Mouse (Mus musculus): ENCODE data around the gene Map3k3. TPM values are rescaled to one million over a fixed set of nuclear protein-coding genes. Genes with fewer than 3 reads are reported as not detected.
A peak's percentile ranks its signal among the peaks of the same experiment; 100 is the strongest.

The Map3k3 gene
- 14.7 and 15.6 TPM in 2 replicates for polyA plus RNA-seq (2015; fragmentation: Nextera tagmentation; extraction: Ambion mirVana)

DNA sequence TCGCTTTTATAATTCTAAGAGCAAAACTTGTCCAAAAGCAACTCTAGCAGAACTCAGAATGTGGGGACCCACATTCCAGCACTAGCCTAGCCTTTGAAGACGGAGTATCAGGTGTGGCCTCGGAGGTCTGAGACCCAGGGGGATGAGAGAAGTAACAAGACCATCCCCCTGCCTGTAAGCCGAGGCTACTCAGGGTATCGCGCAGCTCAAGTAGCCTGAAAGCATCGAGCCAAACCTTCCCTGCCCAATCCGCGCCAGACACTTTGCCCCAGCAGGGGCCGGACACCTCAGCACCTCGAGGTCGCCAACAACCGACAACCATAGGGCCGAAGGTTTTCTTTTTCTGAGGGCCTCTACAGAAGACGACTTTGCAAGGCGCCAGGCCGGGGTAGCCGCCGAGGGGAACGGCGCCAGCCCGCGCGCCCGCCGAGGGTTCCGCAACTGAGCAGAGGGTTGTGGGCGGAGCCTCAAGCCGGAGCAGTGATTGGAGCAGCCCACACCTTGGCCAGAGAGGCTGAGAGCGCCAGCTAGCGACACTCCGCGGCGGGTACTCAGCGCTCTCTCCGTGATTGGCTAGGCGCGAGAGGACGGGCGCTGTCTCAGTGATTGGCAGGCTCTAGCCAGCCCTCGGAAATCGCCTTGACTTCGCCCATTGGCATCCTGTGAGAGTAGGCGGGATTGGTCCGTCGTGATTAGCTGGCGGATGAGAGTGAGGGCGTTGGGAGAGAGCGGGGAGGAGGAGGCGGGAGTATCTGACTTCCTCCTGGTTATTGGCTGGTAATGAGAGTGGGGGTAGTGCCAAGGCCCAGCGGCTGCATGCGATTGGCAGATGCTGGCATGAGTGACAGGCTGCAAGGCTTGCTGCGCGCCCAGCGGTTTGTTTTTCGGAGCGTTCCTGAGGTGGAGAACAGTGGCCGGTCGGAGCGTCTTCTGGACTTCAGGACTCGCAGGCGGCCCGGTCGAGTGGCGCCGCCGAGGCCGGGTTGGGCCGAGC, at the start of gene Map3k3:
Gene Map3k3 (plus strand): TSS at position 906 of the 994 bp plus-strand sequence.
- Histone ChIP-seq H3K4me3 (replicated peaks; ENCODE audit: low read length) (peak within 1 kb of the TSS; percentile 74), H3K27ac (ENCODE audit: low read length) (peak within 1 kb of the TSS; percentile 96), H3K27me3 (replicated peaks; ENCODE audit: control insufficient read depth, insufficient read depth, low read length) (no peaks in the 10 kb centered on the region), H3K36me3 (ENCODE audit: control insufficient read depth, insufficient read depth) (no peaks in the 10 kb centered on the region), H3K9ac (replicated peaks; ENCODE audit: low read depth, low read length) (peak within 1 kb of the TSS; percentile 94), H3K4me1 (replicated peaks; ENCODE audit: control insufficient read depth, insufficient read depth, low read length) (peaks cover 11% of the 10 kb centered on the region), H3K4me2 (ENCODE audit: low read length) (peak within 1 kb of the TSS; percentile 82), H3K9me3 (ENCODE audit: control insufficient read depth, low read length) (no peaks in the 10 kb centered on the region)
- ATAC-seq: peak; percentile 96
- under 1% methylated on average over 69 of the region's 69 CpGs for WGBS

DNA sequence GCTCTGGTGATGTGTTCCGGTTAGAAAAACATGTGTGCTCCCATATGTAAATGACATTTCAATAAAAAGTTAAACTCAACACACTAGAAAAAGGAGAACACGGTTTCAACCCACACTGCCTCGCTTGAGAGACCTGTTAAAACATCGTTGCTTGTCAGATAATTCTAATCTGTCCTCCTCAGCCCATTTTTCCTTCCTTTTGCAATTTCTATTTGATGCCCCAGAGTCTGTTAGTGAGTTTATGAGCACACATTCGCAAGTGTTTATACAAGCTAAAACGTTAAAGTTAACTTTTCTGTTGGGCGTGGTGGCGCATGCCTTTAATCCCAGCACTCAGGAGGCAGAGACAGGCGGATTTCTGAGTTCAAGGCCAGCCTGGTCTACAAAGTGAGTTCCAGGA, 49.4 kb upstream of the Map3k3 start:
- 87% methylated on average over 9 of the region's 9 CpGs for WGBS
- Histone ChIP-seq H3K9me3 (ENCODE audit: control insufficient read depth, low read length) (no peaks in the 10 kb centered on the region), H3K27me3 (replicated peaks; ENCODE audit: control insufficient read depth, insufficient read depth, low read length) (no peaks in the 10 kb centered on the region), H3K27ac (ENCODE audit: low read length) (no peak overlapping the region), H3K4me1 (replicated peaks; ENCODE audit: control insufficient read depth, insufficient read depth, low read length) (peaks cover 33% of the 10 kb centered on the region), H3K4me2 (ENCODE audit: low read length) (no peak overlapping the region), H3K9ac (replicated peaks; ENCODE audit: low read depth, low read length) (no peak overlapping the region), H3K4me3 (replicated peaks; ENCODE audit: low read length) (no peak overlapping the region), H3K36me3 (ENCODE audit: control insufficient read depth, insufficient read depth) (no peaks in the 10 kb centered on the region)
- ATAC-seq: no peak

DNA sequence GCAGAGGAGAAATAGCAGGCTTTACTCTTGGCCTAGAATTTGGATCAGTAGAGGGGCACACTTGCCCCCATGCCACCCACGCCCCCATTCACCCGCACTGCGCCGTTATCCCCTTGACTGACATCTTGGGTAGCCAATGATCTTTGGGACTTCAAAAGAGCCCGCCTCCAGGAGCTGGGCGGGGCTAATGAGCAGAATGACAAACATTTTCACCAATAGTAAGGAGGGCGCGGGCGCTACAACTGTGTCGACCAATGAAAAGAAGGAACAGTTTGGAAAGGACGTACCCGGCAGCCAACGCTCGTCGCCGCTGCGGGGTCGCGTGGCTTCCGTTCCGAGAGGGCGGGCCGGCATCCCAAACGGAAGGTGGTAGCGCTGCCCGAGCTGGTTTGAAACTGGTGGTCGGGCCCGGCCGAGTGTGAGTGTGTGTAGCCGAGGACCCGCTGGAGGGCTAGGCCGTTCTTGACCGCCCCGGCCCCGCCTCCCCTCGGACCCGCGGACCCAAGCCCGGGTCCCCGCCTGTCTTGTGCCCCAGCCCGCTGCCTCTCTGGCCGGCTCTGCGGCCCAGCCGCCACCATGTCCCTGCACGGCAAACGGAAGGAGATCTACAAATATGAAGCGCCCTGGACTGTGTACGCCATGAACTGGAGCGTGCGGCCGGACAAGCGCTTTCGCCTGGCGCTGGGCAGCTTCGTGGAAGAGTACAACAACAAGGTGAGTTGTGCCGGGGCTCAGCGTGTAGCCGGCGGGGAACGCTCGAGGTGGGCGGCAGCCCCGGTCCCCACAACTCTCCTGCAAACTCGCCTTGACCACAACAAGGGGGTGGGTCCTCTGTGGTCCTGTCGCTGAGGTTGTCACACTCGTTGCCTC, 47.6 kb upstream of the Map3k3 start, which contains the start of gene Dcaf7:
Gene Dcaf7 (plus strand): TSS at position 325 of the 870 bp plus-strand sequence.
- WGBS: under 1% methylated on average over 66 of the region's 66 CpGs
- Histone ChIP-seq H3K27me3 (replicated peaks; ENCODE audit: control insufficient read depth, insufficient read depth, low read length) (no peaks in the 10 kb centered on the region), H3K4me2 (ENCODE audit: low read length) (peak within 1 kb of the TSS; percentile 92), H3K9ac (replicated peaks; ENCODE audit: low read depth, low read length) (peak within 1 kb of the TSS; percentile 96), H3K36me3 (ENCODE audit: control insufficient read depth, insufficient read depth) (no peaks in the 10 kb centered on the region), H3K9me3 (ENCODE audit: control insufficient read depth, low read length) (no peaks in the 10 kb centered on the region), H3K4me3 (replicated peaks; ENCODE audit: low read length) (peak within 1 kb of the TSS; percentile 100), H3K27ac (ENCODE audit: low read length) (peak within 1 kb of the TSS; percentile 93), H3K4me1 (replicated peaks; ENCODE audit: control insufficient read depth, insufficient read depth, low read length) (peaks cover 33% of the 10 kb centered on the region)
- ATAC-seq: peak; percentile 98

DNA sequence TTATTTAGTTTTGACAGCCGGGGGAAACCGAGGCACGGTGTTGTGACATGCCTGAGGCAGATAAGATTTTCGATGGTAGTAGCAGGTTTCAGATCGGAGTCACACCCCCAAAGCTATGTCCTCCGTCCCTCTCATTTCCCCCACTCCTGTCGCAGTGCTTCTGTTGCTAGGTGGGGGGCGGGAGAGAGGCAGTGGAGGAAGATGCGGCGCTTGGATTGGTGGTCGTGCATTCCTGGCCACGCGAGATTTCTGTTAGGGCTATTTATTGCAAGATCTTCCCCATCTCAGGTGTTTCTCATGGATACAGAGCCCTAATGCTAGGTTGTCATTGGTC, 47.0 kb upstream of the Map3k3 start:
- Histone ChIP-seq H3K4me2 (ENCODE audit: low read length) (peak overlapping the region; percentile 92), H3K36me3 (ENCODE audit: control insufficient read depth, insufficient read depth) (no peaks in the 10 kb centered on the region), H3K4me1 (replicated peaks; ENCODE audit: control insufficient read depth, insufficient read depth, low read length) (peaks cover 33% of the 10 kb centered on the region), H3K27ac (ENCODE audit: low read length) (peak overlapping the region; percentile 93), H3K9me3 (ENCODE audit: control insufficient read depth, low read length) (no peaks in the 10 kb centered on the region), H3K4me3 (replicated peaks; ENCODE audit: low read length) (peak overlapping the region; percentile 100), H3K9ac (replicated peaks; ENCODE audit: low read depth, low read length) (peak overlapping the region; percentile 96), H3K27me3 (replicated peaks; ENCODE audit: control insufficient read depth, insufficient read depth, low read length) (no peaks in the 10 kb centered on the region)
- WGBS: 0% methylated on average over 13 of the region's 13 CpGs
- ATAC-seq: no peak; the same call in 1 of the 2 replicates

DNA sequence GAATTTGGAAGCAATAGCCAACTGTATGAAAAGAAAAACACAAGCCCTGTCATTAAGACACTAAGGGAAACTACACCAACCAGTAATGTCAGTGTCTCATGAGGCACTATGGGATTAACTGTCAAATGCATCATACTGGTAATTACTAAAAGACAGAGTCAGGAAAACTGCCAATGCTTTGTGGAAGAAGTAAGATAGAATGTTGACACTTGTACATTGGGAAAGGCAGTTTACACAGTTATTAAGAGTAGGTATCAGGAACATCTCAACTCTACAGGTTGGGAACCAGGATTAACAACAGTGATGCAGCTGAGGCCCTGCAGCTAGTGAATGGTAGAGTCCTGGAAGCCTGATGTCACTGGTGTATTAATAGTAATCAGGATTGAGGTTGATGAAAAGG, 40.1 kb upstream of the Map3k3 start:
- H3K27ac ChIP-seq (ENCODE audit: low read length): no peak overlapping the region
- ATAC-seq: no peak
- peaks cover 4% of the 10 kb centered on the region for H3K4me1 ChIP-seq (replicated peaks; ENCODE audit: control insufficient read depth, insufficient read depth, low read length)
- no peak overlapping the region for H3K9ac ChIP-seq (replicated peaks; ENCODE audit: low read depth, low read length)
- no peak overlapping the region for H3K4me2 ChIP-seq (ENCODE audit: low read length)
- H3K27me3 ChIP-seq (replicated peaks; ENCODE audit: control insufficient read depth, insufficient read depth, low read length): no peaks in the 10 kb centered on the region
- H3K9me3 ChIP-seq (ENCODE audit: control insufficient read depth, low read length): no peaks in the 10 kb centered on the region
- H3K36me3 ChIP-seq (ENCODE audit: control insufficient read depth, insufficient read depth): peaks cover 16% of the 10 kb centered on the region
- H3K4me3 ChIP-seq (replicated peaks; ENCODE audit: low read length): no peak overlapping the region

DNA sequence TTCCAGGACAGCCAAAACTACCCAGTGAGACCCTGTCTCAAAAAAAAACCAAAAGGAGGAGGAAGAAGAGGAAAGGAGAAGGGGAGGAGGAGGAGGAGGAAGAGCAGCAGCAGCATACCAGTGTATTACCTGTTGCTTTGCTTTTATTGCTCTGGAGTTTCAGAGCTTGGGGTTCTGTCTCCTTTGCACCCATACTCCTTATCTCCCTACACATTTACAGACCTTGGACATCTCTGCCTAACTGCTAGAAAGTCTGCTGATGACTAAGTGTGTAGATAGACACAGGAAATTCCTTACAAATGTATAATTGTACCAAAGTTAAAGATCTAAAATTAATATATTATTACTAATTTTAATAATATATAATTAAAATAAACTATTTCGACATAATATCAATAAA, 39.2 kb upstream of the Map3k3 start:
- ATAC-seq: no peak
- H3K27me3 ChIP-seq (replicated peaks; ENCODE audit: control insufficient read depth, insufficient read depth, low read length): no peaks in the 10 kb centered on the region
- WGBS: 96% methylated on average over 1 of the region's 1 CpGs
- H3K4me2 ChIP-seq (ENCODE audit: low read length): no peak overlapping the region
- H3K4me3 ChIP-seq (replicated peaks; ENCODE audit: low read length): no peak overlapping the region
- H3K4me1 ChIP-seq (replicated peaks; ENCODE audit: control insufficient read depth, insufficient read depth, low read length): no peaks in the 10 kb centered on the region
- H3K9me3 ChIP-seq (ENCODE audit: control insufficient read depth, low read length): no peaks in the 10 kb centered on the region
- H3K36me3 ChIP-seq (ENCODE audit: control insufficient read depth, insufficient read depth): peaks cover 16% of the 10 kb centered on the region
- no peak overlapping the region for H3K9ac ChIP-seq (replicated peaks; ENCODE audit: low read depth, low read length)
- H3K27ac ChIP-seq (ENCODE audit: low read length): no peak overlapping the region

DNA sequence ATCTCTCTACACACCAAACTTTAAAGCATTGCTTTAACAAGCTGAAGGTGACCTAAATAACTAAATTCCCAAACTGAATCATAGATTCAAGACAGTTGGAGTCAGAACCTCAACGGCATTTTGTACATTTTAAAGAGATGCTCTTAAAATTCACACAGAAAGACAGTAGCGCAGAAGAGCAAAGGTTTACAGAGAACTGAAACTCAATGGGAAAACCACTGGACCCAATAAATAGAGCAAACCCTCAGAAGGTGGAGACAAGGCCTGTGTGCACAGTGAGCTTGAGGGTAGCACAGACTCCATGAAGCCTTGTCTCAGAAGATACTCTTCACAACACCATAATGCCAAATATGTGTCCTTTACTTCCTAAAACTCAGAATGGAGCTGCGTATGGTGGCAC, 38.6 kb upstream of the Map3k3 start:
- H3K27ac ChIP-seq (ENCODE audit: low read length): no peak overlapping the region
- H3K4me3 ChIP-seq (replicated peaks; ENCODE audit: low read length): no peak overlapping the region
- no peaks in the 10 kb centered on the region for H3K9me3 ChIP-seq (ENCODE audit: control insufficient read depth, low read length)
- ATAC-seq: no peak
- H3K4me1 ChIP-seq (replicated peaks; ENCODE audit: control insufficient read depth, insufficient read depth, low read length): no peaks in the 10 kb centered on the region
- no peak overlapping the region for H3K9ac ChIP-seq (replicated peaks; ENCODE audit: low read depth, low read length)
- WGBS: 94% methylated on average over 3 of the region's 3 CpGs
- H3K27me3 ChIP-seq (replicated peaks; ENCODE audit: control insufficient read depth, insufficient read depth, low read length): no peaks in the 10 kb centered on the region
- no peak overlapping the region for H3K4me2 ChIP-seq (ENCODE audit: low read length)
- peaks cover 18% of the 10 kb centered on the region for H3K36me3 ChIP-seq (ENCODE audit: control insufficient read depth, insufficient read depth)

DNA sequence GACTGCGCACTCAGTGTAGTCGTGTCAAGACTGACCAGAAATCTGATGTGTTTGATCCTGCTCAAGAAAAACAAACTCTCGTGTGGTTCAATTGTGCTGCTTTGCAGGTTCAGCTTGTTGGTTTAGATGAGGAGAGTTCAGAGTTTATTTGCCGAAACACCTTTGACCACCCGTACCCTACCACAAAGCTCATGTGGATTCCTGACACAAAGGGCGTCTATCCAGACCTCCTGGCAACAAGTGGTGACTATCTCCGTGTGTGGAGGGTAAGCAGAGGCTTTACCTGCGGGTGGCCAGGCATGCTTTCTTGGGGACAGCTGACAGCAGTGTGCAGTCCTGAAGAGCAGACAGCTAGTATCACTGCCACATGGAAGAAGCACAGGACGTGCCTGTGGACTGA, 37.8 kb upstream of the Map3k3 start:
- no peak for ATAC-seq
- no peak overlapping the region for H3K4me3 ChIP-seq (replicated peaks; ENCODE audit: low read length)
- WGBS: 88% methylated on average over 9 of the region's 9 CpGs
- no peaks in the 10 kb centered on the region for H3K4me1 ChIP-seq (replicated peaks; ENCODE audit: control insufficient read depth, insufficient read depth, low read length)
- no peaks in the 10 kb centered on the region for H3K9me3 ChIP-seq (ENCODE audit: control insufficient read depth, low read length)
- H3K27me3 ChIP-seq (replicated peaks; ENCODE audit: control insufficient read depth, insufficient read depth, low read length): no peaks in the 10 kb centered on the region
- no peak overlapping the region for H3K9ac ChIP-seq (replicated peaks; ENCODE audit: low read depth, low read length)
- H3K4me2 ChIP-seq (ENCODE audit: low read length): no peak overlapping the region
- no peak overlapping the region for H3K27ac ChIP-seq (ENCODE audit: low read length)
- H3K36me3 ChIP-seq (ENCODE audit: control insufficient read depth, insufficient read depth): peaks cover 20% of the 10 kb centered on the region

DNA sequence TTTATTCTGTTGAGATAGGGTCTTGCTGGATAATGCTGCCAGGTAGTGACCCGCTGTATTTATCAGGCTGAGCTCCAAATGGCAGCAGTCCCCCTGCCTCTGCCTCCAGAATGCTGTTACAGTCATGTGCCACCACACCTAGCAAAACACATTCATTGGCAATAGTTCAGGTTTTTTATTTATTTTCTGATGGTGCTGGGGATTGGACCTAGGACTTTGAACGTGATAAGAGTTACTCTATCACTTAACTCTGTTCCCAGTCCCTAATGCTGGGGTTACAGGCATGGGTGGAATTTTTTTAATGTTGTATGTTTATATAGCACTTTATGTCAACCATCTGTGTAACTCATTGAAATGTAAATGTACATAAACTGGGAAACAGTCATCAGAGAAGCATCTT, 30.5 kb upstream of the Map3k3 start:
- Histone ChIP-seq H3K36me3 (ENCODE audit: control insufficient read depth, insufficient read depth) (peaks cover 33% of the 10 kb centered on the region), H3K9ac (replicated peaks; ENCODE audit: low read depth, low read length) (no peak overlapping the region), H3K4me3 (replicated peaks; ENCODE audit: low read length) (no peak overlapping the region), H3K27ac (ENCODE audit: low read length) (no peak overlapping the region), H3K9me3 (ENCODE audit: control insufficient read depth, low read length) (no peaks in the 10 kb centered on the region), H3K4me1 (replicated peaks; ENCODE audit: control insufficient read depth, insufficient read depth, low read length) (no peaks in the 10 kb centered on the region), H3K27me3 (replicated peaks; ENCODE audit: control insufficient read depth, insufficient read depth, low read length) (no peaks in the 10 kb centered on the region), H3K4me2 (ENCODE audit: low read length) (no peak overlapping the region)
- ATAC-seq: no peak
- 95% methylated on average over 2 of the region's 2 CpGs for WGBS
